Mouse (Mus musculus) gastrocnemius, adult 18-20 months (tissue): ENCODE measurements at regions not wholly inside any gene's neighbourhood (a gene's known extent, or its start where the extent isn't known, plus 50 kb on each side); places are given as distances from the start of the nearest gene placed in this dataset.

Experiments
- DNase-seq: peaks from one replicate; pipeline ENCODE4 v3.0.0; 2021; ENCODE audit warnings: low spot score

GRCm38 (mm10) chrX:42402335-42402605 lies 87.2 kb upstream of the Tex13c2 start:
- no peak for DNase-seq

GRCm38 (mm10) chrX:42431851-42432635 lies 57.4 kb upstream of the Tex13c2 start:
- DNase-seq = no peak
